Mouse (Mus musculus): Measurements from ENCODE around the gene Slco6d1. TPM values are rescaled to one million over a fixed set of nuclear protein-coding genes. Genes with fewer than 3 reads are reported as not detected.

Slco6d1 gene
- polyA plus RNA-seq, 1 experiment, result not detected

GRCm38 (mm10) chr1:98545372-98545771, 124.4 kb downstream of the Slco6d1 start:
- no peaks in the 10 kb centered on the region for H3K4me1 ChIP-seq (ENCODE audit: control insufficient read depth)
- H3K9me3 ChIP-seq (ENCODE audit: control insufficient read depth, low read length), result peaks cover 6% of the 10 kb centered on the region; the same call in 1 of the 2 replicates
- no peak overlapping the region for H3K4me3 ChIP-seq (replicated peaks)
- no peaks in the 10 kb centered on the region for H3K36me3 ChIP-seq (ENCODE audit: control insufficient read depth)
- no peak for TF ChIP-seq GATA1 (IDR thresholded peaks at IDR 0.05; ENCODE audit: low read length)
- no peak for TF ChIP-seq TAL1 (IDR thresholded peaks at IDR 0.05; ENCODE audit: low read length)
- no peaks in the 10 kb centered on the region for H3K27me3 ChIP-seq (ENCODE audit: control insufficient read depth)

DNA sequence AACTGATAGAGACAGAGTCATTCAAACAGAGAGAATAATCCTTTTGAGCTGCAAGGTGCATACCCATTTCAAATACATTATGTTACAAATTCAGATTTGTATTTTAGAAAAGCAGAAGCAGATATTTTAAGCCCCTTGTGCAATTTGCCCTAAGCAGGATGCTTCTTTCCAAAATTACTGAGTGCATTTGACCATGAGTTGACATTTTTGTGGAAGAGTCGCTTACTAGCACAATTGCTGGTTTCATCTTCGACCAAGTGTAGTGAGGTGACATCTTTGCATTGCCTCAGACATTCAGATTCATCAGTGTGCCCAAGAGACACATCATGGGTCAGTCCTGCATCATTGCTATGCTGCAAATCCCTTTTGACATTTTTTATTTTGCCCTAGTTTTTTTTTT, 133.5 kb downstream of the Slco6d1 start:
- TF ChIP-seq GATA1 (IDR thresholded peaks at IDR 0.05; ENCODE audit: low read length) (no peak), TAL1 (IDR thresholded peaks at IDR 0.05; ENCODE audit: low read length) (no peak)
- Histone ChIP-seq H3K27me3 (ENCODE audit: control insufficient read depth) (no peaks in the 10 kb centered on the region), H3K36me3 (ENCODE audit: control insufficient read depth) (no peaks in the 10 kb centered on the region), H3K4me3 (replicated peaks) (no peak overlapping the region), H3K4me1 (ENCODE audit: control insufficient read depth) (no peaks in the 10 kb centered on the region), H3K9me3 (ENCODE audit: control insufficient read depth, low read length) (no peaks in the 10 kb centered on the region; the same call in 1 of the 2 replicates)

GRCm38 (mm10) chr1:98565701-98566100, 144.8 kb downstream of the Slco6d1 start:
- no peaks in the 10 kb centered on the region for H3K4me1 ChIP-seq (ENCODE audit: control insufficient read depth)
- H3K27me3 ChIP-seq (ENCODE audit: control insufficient read depth), result no peaks in the 10 kb centered on the region
- H3K9me3 ChIP-seq (ENCODE audit: control insufficient read depth, low read length), result no peaks in the 10 kb centered on the region; the same call in 1 of the 2 replicates
- no peak overlapping the region for H3K4me3 ChIP-seq (replicated peaks)
- no peaks in the 10 kb centered on the region for H3K36me3 ChIP-seq (ENCODE audit: control insufficient read depth)
- TF ChIP-seq TAL1 (IDR thresholded peaks at IDR 0.05; ENCODE audit: low read length) (no peak), GATA1 (IDR thresholded peaks at IDR 0.05; ENCODE audit: low read length) (no peak)

Measured in erythroblast, embryonic 14.5 days (primary cell).